In genomic region chr8:122711891-122712365, GRCm38 (mm10) we compare ENCODE assay signal across 8 mouse cellular contexts. TPM values are rescaled to one million over a fixed set of nuclear protein-coding genes. Genes with fewer than 3 reads are reported as not detected.
DNase-seq lines count a peak whose midpoint lies in the region; ATAC-seq and TF ChIP-seq lines count a peak whose summit lies in the region.

No protein-coding gene starts in this region.

- no peaks in the 10 kb centered on the region for H3K4me1 ChIP-seq in kidney, postnatal 0 days (replicated peaks; ENCODE audit: insufficient read depth, low read length)
- no peaks in the 10 kb centered on the region for H3K4me1 ChIP-seq in hindbrain, postnatal 0 days (ENCODE audit: insufficient read depth, low read length)

- ATAC-seq in kidney, postnatal 0 days (replicated peaks; ENCODE audit: low FRiP score, low read depth), result no peak
- ATAC-seq in hindbrain, postnatal 0 days, result no peak

- no peaks in the 10 kb centered on the region for H3K27me3 ChIP-seq in kidney, postnatal 0 days (ENCODE audit: insufficient read depth, low read length)
- no peaks in the 10 kb centered on the region for H3K27me3 ChIP-seq in hindbrain, postnatal 0 days (ENCODE audit: insufficient read depth, low read length)

- no peak for TF ChIP-seq CTCF in kidney, postnatal 0 days (IDR thresholded peaks at IDR 0.05; ENCODE audit: low read depth)
- no peak for TF ChIP-seq CTCF in hindbrain, postnatal 0 days (IDR thresholded peaks at IDR 0.05; ENCODE audit: low read depth)

- no peak overlapping the region for H3K9ac ChIP-seq in kidney, postnatal 0 days (ENCODE audit: low read depth, low read length)
- H3K9ac ChIP-seq in hindbrain, postnatal 0 days (replicated peaks; ENCODE audit: low read length), result no peak overlapping the region

- peak; percentile 44 for DNase-seq in adrenal gland, postnatal 10 days
- DNase-seq in heart, adult 11 months, result peak; percentile 99
- peak; percentile 31 for DNase-seq in kidney, postnatal 0 days (ENCODE audit: low spot score)
- DNase-seq in lung, postnatal 4 days, result peak; percentile 70 to 86
- no peak for DNase-seq in frontal cortex, adult 2 months (ENCODE audit: extremely low spot score in 1 of 2, low spot score in 1 of 2)
- no peak for DNase-seq in layer of hippocampus, adult 18-20 months (ENCODE audit: low spot score in 2 of 2)
- DNase-seq in hindbrain, postnatal 0 days (ENCODE audit: low spot score), result no peak
- no peak for DNase-seq in urinary bladder, postnatal 10 days (ENCODE audit: low spot score)

- no peak overlapping the region for H3K4me3 ChIP-seq in kidney, postnatal 0 days (replicated peaks; ENCODE audit: low read depth, low read length)
- no peak overlapping the region for H3K4me3 ChIP-seq in hindbrain, postnatal 0 days (ENCODE audit: low read length)

- no peaks in the 10 kb centered on the region for H3K36me3 ChIP-seq in kidney, postnatal 0 days (ENCODE audit: insufficient read depth, low read length)
- H3K36me3 ChIP-seq in hindbrain, postnatal 0 days (ENCODE audit: insufficient read depth, low read length), result no peaks in the 10 kb centered on the region

- 65% methylated on average over 11 of the region's 11 CpGs for WGBS in kidney, postnatal 0 days
- WGBS in hindbrain, postnatal 0 days, result 71% methylated on average over 11 of the region's 11 CpGs

- no peak overlapping the region for H3K4me2 ChIP-seq in kidney, postnatal 0 days (ENCODE audit: low read length)
- H3K4me2 ChIP-seq in hindbrain, postnatal 0 days (ENCODE audit: low read depth, low read length), result no peak overlapping the region

- no peaks in the 10 kb centered on the region for H3K9me3 ChIP-seq in kidney, postnatal 0 days (replicated peaks; ENCODE audit: low read length)
- H3K9me3 ChIP-seq in hindbrain, postnatal 0 days (ENCODE audit: low read length), result no peaks in the 10 kb centered on the region

- H3K27ac ChIP-seq in kidney, postnatal 0 days, result no peak overlapping the region
- no peak overlapping the region for H3K27ac ChIP-seq in hindbrain, postnatal 0 days

RNA-seq across cellular contexts. Expression of gene Cbfa2t3, which starts 13.0 kb away (rescaled TPM):
- total RNA-seq in adrenal gland, postnatal 10 days (2021), result 10 to 100 TPM; 12.0 to 14.3 TPM
- polyA plus RNA-seq in kidney, postnatal 0 days (2015; fragmentation: Nextera tagmentation; extraction: Ambion mirVana), result 3.6 and 4.4 TPM in 2 replicates
- 7.7 and 8.6 TPM in 2 replicates for polyA plus RNA-seq in frontal cortex, adult 2 months (2012; rRNA removed)
- total RNA-seq in layer of hippocampus, adult 18-20 months (2021), result 10 to 100 TPM; 46.3 to 52.5 TPM
- 9.2 and 10.0 TPM in 2 replicates for total RNA-seq in hindbrain, postnatal 0 days (2014; rRNA removed)
- 12.4 and 12.6 TPM in 2 replicates for polyA plus RNA-seq in hindbrain, postnatal 0 days (2015; fragmentation: Nextera tagmentation; extraction: Ambion mirVana)

Comparison
In these comparisons a context has a peak if more than half of its experiments do, and no peak if none do; other contexts are left out.
1. DNase-seq: peak in adrenal gland, postnatal 10 days (single experiment), heart, adult 11 months (single experiment), kidney, postnatal 0 days (single experiment) and lung, postnatal 4 days (2 of 2); none in frontal cortex, adult 2 months (0 of 2), layer of hippocampus, adult 18-20 months (0 of 2), hindbrain, postnatal 0 days (single experiment) and urinary bladder, postnatal 10 days (single experiment).